In the genomic region with DNA sequence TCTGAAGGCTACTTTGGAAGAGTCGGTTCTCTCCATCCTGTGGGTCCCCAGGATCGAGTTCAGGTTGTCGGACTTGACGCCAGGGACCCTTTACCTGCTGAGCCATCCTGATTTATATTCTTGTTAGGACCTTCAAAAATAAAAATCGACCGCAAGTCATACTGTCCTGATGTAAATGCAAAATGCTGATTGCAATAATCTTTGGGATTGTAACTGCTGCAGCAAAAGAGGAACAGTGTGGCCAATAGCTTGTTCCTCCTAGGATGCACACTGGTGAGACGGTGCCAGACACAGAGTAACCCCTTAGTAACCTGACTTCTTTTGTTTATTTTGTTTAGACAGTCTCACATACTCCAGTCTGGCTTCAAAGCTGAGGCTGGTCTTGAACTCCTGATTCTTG, we compare ENCODE assay signal across 9 mouse cellular contexts. TPM values are rescaled to one million over a fixed set of nuclear protein-coding genes. Genes with fewer than 3 reads are reported as not detected.
DNase-seq lines count a peak whose midpoint lies in the region; ATAC-seq lines count a peak whose summit lies in the region.
"Had no signal": no experiment of that assay in that cellular context is flagged by ENCODE, and none has a peak within 500 bp of the region (broad histone marks: within the 10 kb centered on the region; RNA-seq: fewer than 3 reads in every experiment).

No protein-coding gene starts in this region.

- H3K9me3 ChIP-seq in kidney, embryonic 16.5 days (ENCODE audit: low read length) = no peaks in the 10 kb centered on the region
- no peaks in the 10 kb centered on the region for H3K9me3 ChIP-seq in forebrain, embryonic 10.5 days
- no peaks in the 10 kb centered on the region for H3K9me3 ChIP-seq in limb, embryonic 11.5 days (ENCODE audit: control insufficient read depth, low read length)
- H3K9me3 ChIP-seq in neural tube, embryonic 13.5 days = no peaks in the 10 kb centered on the region

- H3K4me2 ChIP-seq in kidney, embryonic 16.5 days (replicated peaks; ENCODE audit: low read depth, low read length) = peak overlapping the region; percentile 97
- H3K4me2 ChIP-seq in limb, embryonic 11.5 days (ENCODE audit: low read depth, severe bottlenecking) = peak overlapping the region; percentile 100; the same call in 1 of the 2 replicates
- peak overlapping the region; percentile 82 for H3K4me2 ChIP-seq in neural tube, embryonic 13.5 days

- no peak overlapping the region for H3K27ac ChIP-seq in kidney, embryonic 16.5 days (ENCODE audit: low read length)
- H3K27ac ChIP-seq in forebrain, embryonic 10.5 days = peak overlapping the region; percentile 95; the same call in 1 of the 2 replicates
- H3K27ac ChIP-seq in limb, embryonic 11.5 days (replicated peaks; ENCODE audit: low read depth, low read length) = no peak overlapping the region
- peak overlapping the region; percentile 90 for H3K27ac ChIP-seq in neural tube, embryonic 13.5 days (replicated peaks)

- no peak for DNase-seq in kidney, postnatal 10 days
- DNase-seq in forebrain, embryonic 10.5 days (ENCODE audit: extremely low spot score, low spot score) = no peak
- DNase-seq in limb, embryonic 11.5 days (ENCODE audit: low spot score) = no peak
- DNase-seq in B cell, adult 2 months = no peak
- no peak for DNase-seq in thymus, postnatal 36 days
- DNase-seq in left cerebral cortex, adult 9 months (ENCODE audit: low spot score in 2 of 2) = no peak

- H3K36me3 ChIP-seq in kidney, embryonic 16.5 days (ENCODE audit: insufficient read depth, low read length) = peaks cover 11% of the 10 kb centered on the region
- peaks cover 32% of the 10 kb centered on the region for H3K36me3 ChIP-seq in forebrain, embryonic 10.5 days (replicated peaks)
- peaks cover 7% of the 10 kb centered on the region; the same call in 1 of the 2 replicates for H3K36me3 ChIP-seq in limb, embryonic 11.5 days (ENCODE audit: control insufficient read depth, insufficient read depth, low read length)
- peaks cover 28% of the 10 kb centered on the region for H3K36me3 ChIP-seq in neural tube, embryonic 13.5 days

- WGBS in kidney, embryonic 16.5 days = 59% methylated on average over 7 of the region's 7 CpGs
- 88% methylated on average over 7 of the region's 7 CpGs for WGBS in forebrain, embryonic 10.5 days
- WGBS in limb, embryonic 11.5 days = 86% methylated on average over 7 of the region's 7 CpGs
- 75% methylated on average over 7 of the region's 7 CpGs for WGBS in neural tube, embryonic 13.5 days

- 0 out of 2 replicates have a peak overlapping the region, but pooled peaks have one; percentile 88 for H3K9ac ChIP-seq in kidney, embryonic 16.5 days (replicated peaks; ENCODE audit: low read length)
- no peak overlapping the region; the same call in 1 of the 2 replicates for H3K9ac ChIP-seq in limb, embryonic 11.5 days (ENCODE audit: low read length)
- peak overlapping the region; percentile 89 for H3K9ac ChIP-seq in neural tube, embryonic 13.5 days

- H3K4me3 ChIP-seq in kidney, embryonic 16.5 days (ENCODE audit: low read length) = peak overlapping the region; percentile 77
- peak overlapping the region; percentile 82; the same call in 1 of the 2 replicates for H3K4me3 ChIP-seq in forebrain, embryonic 10.5 days
- no peak overlapping the region for H3K4me3 ChIP-seq in limb, embryonic 11.5 days (ENCODE audit: low read depth, low read length)
- peak overlapping the region; percentile 63 for H3K4me3 ChIP-seq in neural tube, embryonic 13.5 days

- H3K4me1 ChIP-seq in kidney, embryonic 16.5 days (ENCODE audit: insufficient read depth, low read length) = peaks cover 13% of the 10 kb centered on the region; the same call in 1 of the 2 replicates
- H3K4me1 ChIP-seq in forebrain, embryonic 10.5 days = peaks cover 22% of the 10 kb centered on the region
- H3K4me1 ChIP-seq in limb, embryonic 11.5 days (ENCODE audit: control insufficient read depth, insufficient read depth, low read length) = no peaks in the 10 kb centered on the region
- peaks cover 20% of the 10 kb centered on the region for H3K4me1 ChIP-seq in neural tube, embryonic 13.5 days (replicated peaks)

- no peaks in the 10 kb centered on the region for H3K27me3 ChIP-seq in kidney, embryonic 16.5 days (ENCODE audit: insufficient read depth, low read length)
- no peaks in the 10 kb centered on the region for H3K27me3 ChIP-seq in forebrain, embryonic 10.5 days (ENCODE audit: poor library complexity, severe bottlenecking)
- no peaks in the 10 kb centered on the region for H3K27me3 ChIP-seq in limb, embryonic 11.5 days (ENCODE audit: control insufficient read depth, insufficient read depth, low read length)
- no peaks in the 10 kb centered on the region for H3K27me3 ChIP-seq in neural tube, embryonic 13.5 days
- H3K27me3 ChIP-seq: Patski had no signal

- no peak for ATAC-seq in kidney, embryonic 16.5 days (ENCODE audit: low FRiP score, low TSS enrichment)
- ATAC-seq in limb, embryonic 11.5 days (ENCODE audit: insufficient number of reproducible peaks, low FRiP score, low TSS enrichment, low read depth) = no peak
- ATAC-seq in neural tube, embryonic 13.5 days (ENCODE audit: low read depth) = no peak

RNA-seq across cellular contexts. Expression of a gene that starts 1.3 kb away (rescaled TPM):
- polyA plus RNA-seq in kidney, embryonic 16.5 days (2015; fragmentation: Nextera tagmentation; extraction: Ambion mirVana) = 9.6 and 11.2 TPM in 2 replicates
- 8.9 and 10.4 TPM in 2 replicates for polyA plus RNA-seq in forebrain, embryonic 10.5 days (2016; fragmentation: Nextera tagmentation; extraction: Ambion mirVana)
- 7.5 and 8.1 TPM in 2 replicates for polyA plus RNA-seq in limb, embryonic 11.5 days (2014; fragmentation: Nextera tagmentation; extraction: Ambion mirVana)
- polyA plus RNA-seq in neural tube, embryonic 13.5 days (2015; fragmentation: Nextera tagmentation; extraction: Ambion mirVana) = 12.9 and 13.5 TPM in 2 replicates

RNA-seq across cellular contexts. Expression of a gene that starts 8.2 kb away (rescaled TPM):
- polyA plus RNA-seq in kidney, embryonic 16.5 days (2015; fragmentation: Nextera tagmentation; extraction: Ambion mirVana) = 64.7 and 67.0 TPM in 2 replicates
- polyA plus RNA-seq in forebrain, embryonic 10.5 days (2016; fragmentation: Nextera tagmentation; extraction: Ambion mirVana) = 51.4 and 56.7 TPM in 2 replicates
- polyA plus RNA-seq in limb, embryonic 11.5 days (2014; fragmentation: Nextera tagmentation; extraction: Ambion mirVana) = 58.5 and 64.9 TPM in 2 replicates
- polyA plus RNA-seq in neural tube, embryonic 13.5 days (2015; fragmentation: Nextera tagmentation; extraction: Ambion mirVana) = 34.0 and 37.3 TPM in 2 replicates

RNA-seq across cellular contexts. Expression of a gene that starts 8.2 kb away (rescaled TPM):
- polyA plus RNA-seq in kidney, embryonic 16.5 days (2015; fragmentation: Nextera tagmentation; extraction: Ambion mirVana) = 104 and 109 TPM in 2 replicates
- 151 and 155 TPM in 2 replicates for polyA plus RNA-seq in forebrain, embryonic 10.5 days (2016; fragmentation: Nextera tagmentation; extraction: Ambion mirVana)
- 140 and 142 TPM in 2 replicates for polyA plus RNA-seq in limb, embryonic 11.5 days (2014; fragmentation: Nextera tagmentation; extraction: Ambion mirVana)
- polyA plus RNA-seq in neural tube, embryonic 13.5 days (2015; fragmentation: Nextera tagmentation; extraction: Ambion mirVana) = 81.7 and 85.6 TPM in 2 replicates

RNA-seq across cellular contexts. Expression of a gene that starts 23.2 kb away (rescaled TPM):
- polyA plus RNA-seq in kidney, embryonic 16.5 days (2015; fragmentation: Nextera tagmentation; extraction: Ambion mirVana) = 223 and 230 TPM in 2 replicates
- polyA plus RNA-seq in forebrain, embryonic 10.5 days (2016; fragmentation: Nextera tagmentation; extraction: Ambion mirVana) = 444 and 449 TPM in 2 replicates
- polyA plus RNA-seq in limb, embryonic 11.5 days (2014; fragmentation: Nextera tagmentation; extraction: Ambion mirVana) = 336 and 343 TPM in 2 replicates
- polyA plus RNA-seq in neural tube, embryonic 13.5 days (2015; fragmentation: Nextera tagmentation; extraction: Ambion mirVana) = 96.3 and 104 TPM in 2 replicates

RNA-seq across cellular contexts. Expression of a gene that starts 23.7 kb away (rescaled TPM):
- polyA plus RNA-seq in kidney, embryonic 16.5 days (2015; fragmentation: Nextera tagmentation; extraction: Ambion mirVana) = 26.1 and 29.5 TPM in 2 replicates
- polyA plus RNA-seq in forebrain, embryonic 10.5 days (2016; fragmentation: Nextera tagmentation; extraction: Ambion mirVana) = 32.7 TPM in 2 replicates
- polyA plus RNA-seq in limb, embryonic 11.5 days (2014; fragmentation: Nextera tagmentation; extraction: Ambion mirVana) = 19.5 and 21.2 TPM in 2 replicates
- polyA plus RNA-seq in neural tube, embryonic 13.5 days (2015; fragmentation: Nextera tagmentation; extraction: Ambion mirVana) = 21.6 and 23.5 TPM in 2 replicates

Comparison
In these comparisons a context has a peak if more than half of its experiments do, and no peak if none do; other contexts are left out.
1. H3K27ac ChIP-seq: peak in forebrain, embryonic 10.5 days (single experiment) and neural tube, embryonic 13.5 days (single experiment); none in kidney, embryonic 16.5 days (single experiment) and limb, embryonic 11.5 days (single experiment).
2. Peak in every context shown above with its lines, with median percentiles within 50 percentile points of each other: H3K4me2 ChIP-seq.